Mouse (Mus musculus) CD4-positive helper T cell, adult 2 months (primary cell): ENCODE measurements at regions not wholly inside any gene's neighbourhood (a gene's known extent, or its start where the extent isn't known, plus 50 kb on each side); places are given as distances from the start of the nearest gene placed in this dataset.

Experiments used
- DNase-seq: peaks from one replicate; pipeline ENCODE4 v3.0.0-alpha.2; 2012; ENCODE audit warnings: low read depth, missing footprints, low spot score

- DNase-seq = peak; percentile 20
These were observed 336.3 kb upstream of the Tgfbr2 start for GRCm38 (mm10) chr9:116511450-116511849.

- no peak for DNase-seq
These were observed 332.6 kb upstream of the Tgfbr2 start for GRCm38 (mm10) chr9:116507756-116508155.

GRCm38 (mm10) chr9:116502831-116503230 lies 327.7 kb upstream of the Tgfbr2 start:
- no peak for DNase-seq

- DNase-seq = no peak
These were observed 325.8 kb upstream of the Tgfbr2 start for GRCm38 (mm10) chr9:116500951-116501350.

GRCm38 (mm10) chr9:116491227-116491626 lies 316.1 kb upstream of the Tgfbr2 start:
- no peak for DNase-seq

- DNase-seq = peak; percentile 8
These were observed 314.6 kb upstream of the Tgfbr2 start for GRCm38 (mm10) chr9:116489787-116490186.

GRCm38 (mm10) chr9:116489273-116489672 lies 314.1 kb upstream of the Tgfbr2 start:
- no peak for DNase-seq

- DNase-seq = no peak
These were observed 302.1 kb upstream of the Tgfbr2 start for GRCm38 (mm10) chr9:116477309-116477708.

- DNase-seq = no peak
These were observed 300.2 kb upstream of the Tgfbr2 start for GRCm38 (mm10) chr9:116475206-116475955.

- no peak for DNase-seq
These were observed 297.7 kb upstream of the Tgfbr2 start for GRCm38 (mm10) chr9:116472855-116473254.

GRCm38 (mm10) chr9:116468569-116469250 lies 293.6 kb upstream of the Tgfbr2 start:
- DNase-seq = no peak

GRCm38 (mm10) chr9:116466336-116466735 lies 291.2 kb upstream of the Tgfbr2 start:
- no peak for DNase-seq

- DNase-seq = no peak
These were observed 289.5 kb upstream of the Tgfbr2 start for GRCm38 (mm10) chr9:116464626-116465025.

- DNase-seq = no peak
These were observed 287.1 kb upstream of the Tgfbr2 start for GRCm38 (mm10) chr9:116462232-116462631.

GRCm38 (mm10) chr9:116460022-116460421 lies 284.9 kb upstream of the Tgfbr2 start:
- DNase-seq = no peak

GRCm38 (mm10) chr9:116452050-116452449 lies 276.9 kb upstream of the Tgfbr2 start:
- DNase-seq = no peak

- DNase-seq = no peak
These were observed 275.7 kb upstream of the Tgfbr2 start for GRCm38 (mm10) chr9:116450829-116451228.

- DNase-seq = peak; percentile 42
These were observed 272.6 kb upstream of the Tgfbr2 start for GRCm38 (mm10) chr9:116447734-116448133.

- DNase-seq = no peak
These were observed 263.4 kb upstream of the Tgfbr2 start for GRCm38 (mm10) chr9:116438580-116438979.

- DNase-seq = no peak
These were observed 259.3 kb upstream of the Tgfbr2 start for GRCm38 (mm10) chr9:116434414-116434813.

- no peak for DNase-seq
These were observed 253.9 kb upstream of the Tgfbr2 start for GRCm38 (mm10) chr9:116429061-116429460.

- no peak for DNase-seq
These were observed 253.3 kb upstream of the Tgfbr2 start for GRCm38 (mm10) chr9:116428475-116428874.

- DNase-seq = peak; percentile 9
These were observed 252.1 kb upstream of the Tgfbr2 start for GRCm38 (mm10) chr9:116427278-116427677.
